Mouse (Mus musculus) limb, embryonic 12.5 days (tissue): Measurements from ENCODE around the gene Fam98b. TPM values are rescaled to one million over a fixed set of nuclear protein-coding genes. Genes with fewer than 3 reads are reported as not detected.

Source experiments
- ATAC-seq: fragments of 200-750 bp; cut with Nextera tagmentation; 2 replicates; pipeline ENCODE4 v1.8.0; 2017; ENCODE audit warnings: low read depth, moderate TSS enrichment; ENCODE audit not compliant: insufficient number of reproducible peaks, insufficient read depth, low FRiP score, low TSS enrichment
- H3K27ac ChIP-seq: fragments of 300-500 bp; sonication (generic); 2 replicates; pipeline ENCODE4 v1.5.1; 2016; ENCODE audit warnings: mild to moderate bottlenecking, moderate library complexity
- H3K27me3 ChIP-seq: fragments of 300-500 bp; sonication (generic); 2 replicates; pipeline ENCODE4 v1.6.1; 2016; ENCODE audit warnings: mild to moderate bottlenecking, moderate library complexity
- H3K36me3 ChIP-seq: fragments of 300-500 bp; sonication (generic); 2 replicates; pipeline ENCODE4 v1.6.1; 2016; ENCODE audit warnings: mild to moderate bottlenecking, moderate library complexity
- H3K4me1 ChIP-seq: fragments of 300-500 bp; sonication (generic); replicated peaks from 2 replicates; pipeline ENCODE4 v1.6.1; 2016
- H3K4me2 ChIP-seq: fragments of 300-500 bp; sonication (generic); 2 replicates; pipeline ENCODE4 v1.6.1; 2016; ENCODE audit warnings: mild to moderate bottlenecking, moderate library complexity
- H3K4me3 ChIP-seq: fragments of 300-500 bp; sonication (generic); replicated peaks from 2 replicates; pipeline ENCODE4 v1.5.1; 2016; ENCODE audit warnings: mild to moderate bottlenecking
- H3K9ac ChIP-seq: fragments of 300-500 bp; sonication (generic); replicated peaks from 2 replicates; pipeline ENCODE4 v1.6.1; 2016; ENCODE audit warnings: mild to moderate bottlenecking, moderate library complexity
- H3K9me3 ChIP-seq: fragments of 300-500 bp; sonication (generic); 2 replicates; pipeline ENCODE4 v1.6.1; 2016; ENCODE audit warnings: mild to moderate bottlenecking, moderate library complexity
- WGBS: fragments of 180-500 bp; shearing (Covaris S2); methylation state at CpG from one replicate; pipeline ENCODE4 v1.1.7; 2016; 5-methylcytosine and 5-hydroxymethylcytosine counted together
- polyA plus RNA-seq: library from polyadenylated mRNA; unstranded; fragments of >200 nt; fragmentation: Nextera tagmentation; extraction: Ambion mirVana; gene quantifications from 2 replicates; pipeline ENCODE4 v1.2.1, GENCODE M21; 2016

Gene Fam98b
- polyA plus RNA-seq, 1 experiment from 2014 or later, result 19.6 TPM

- Histone ChIP-seq H3K4me1 (no peaks in the 10 kb centered on the region; the same call in 1 of the 2 replicates), H3K27ac (no peak overlapping the region), H3K4me3 (no peak overlapping the region), H3K27me3 (no peaks in the 10 kb centered on the region), H3K4me2 (no peak overlapping the region), H3K9me3 (no peaks in the 10 kb centered on the region), H3K9ac (no peak overlapping the region), H3K36me3 (no peaks in the 10 kb centered on the region)
- WGBS, result 80% methylated on average over 7 of the region's 7 CpGs
- ATAC-seq, result no peak
Measured at GRCm38 (mm10) chr2:117230261-117230660, 19.3 kb upstream of the Fam98b start.

DNA sequence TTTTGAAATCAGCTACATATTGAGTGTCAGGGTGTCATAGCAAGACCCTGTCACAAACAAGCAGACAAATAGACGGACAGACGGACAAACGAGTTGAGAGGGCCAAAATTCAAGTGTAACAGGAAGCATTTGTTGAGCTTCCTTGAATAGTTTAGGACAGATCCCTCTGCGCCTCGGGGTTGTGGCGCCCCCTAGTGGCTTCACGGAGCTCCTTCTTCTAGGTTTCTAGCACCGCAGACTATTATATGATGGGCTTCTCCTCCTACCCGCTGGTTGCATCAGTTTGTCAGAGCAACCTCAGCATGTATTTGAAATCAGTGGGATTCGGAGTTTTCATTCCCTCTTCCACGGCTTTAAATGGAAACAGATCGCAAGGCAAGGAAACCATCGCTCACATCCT, 18.3 kb upstream of the Fam98b start:
- H3K9me3 ChIP-seq, result no peaks in the 10 kb centered on the region
- H3K9ac ChIP-seq, result no peak overlapping the region
- H3K36me3 ChIP-seq, result no peaks in the 10 kb centered on the region
- H3K27ac ChIP-seq, result no peak overlapping the region
- ATAC-seq, result no peak
- no peak overlapping the region for H3K4me2 ChIP-seq
- WGBS, result 9% methylated on average over 13 of the region's 13 CpGs
- no peak overlapping the region for H3K4me3 ChIP-seq
- no peaks in the 10 kb centered on the region; the same call in 1 of the 2 replicates for H3K4me1 ChIP-seq
- no peaks in the 10 kb centered on the region for H3K27me3 ChIP-seq

- ATAC-seq, result no peak
- Histone ChIP-seq H3K9me3 (no peaks in the 10 kb centered on the region), H3K27me3 (peaks cover 8% of the 10 kb centered on the region), H3K9ac (no peak overlapping the region), H3K4me2 (no peak overlapping the region), H3K27ac (no peak overlapping the region), H3K4me3 (no peak overlapping the region), H3K4me1 (no peaks in the 10 kb centered on the region), H3K36me3 (no peaks in the 10 kb centered on the region)
- 82% methylated on average over 4 of the region's 4 CpGs for WGBS
Measured at GRCm38 (mm10) chr2:117241953-117242352, 7.6 kb upstream of the Fam98b start.

- H3K27ac ChIP-seq, result peak overlapping the region; percentile 89
- peak overlapping the region; percentile 91 for H3K9ac ChIP-seq
- peaks cover 5% of the 10 kb centered on the region; the same call in 1 of the 2 replicates for H3K36me3 ChIP-seq
- ATAC-seq, result peak; percentile 58; the same call in 1 of the 2 replicates
- peaks cover 17% of the 10 kb centered on the region for H3K4me1 ChIP-seq
- H3K27me3 ChIP-seq, result no peaks in the 10 kb centered on the region
- under 1% methylated on average over 24 of the region's 24 CpGs for WGBS
- H3K4me3 ChIP-seq, result peak overlapping the region; percentile 82
- no peaks in the 10 kb centered on the region for H3K9me3 ChIP-seq
- peak overlapping the region; percentile 85 for H3K4me2 ChIP-seq
Measured at GRCm38 (mm10) chr2:117250001-117250510, 517 bp downstream of the Fam98b start.

- Histone ChIP-seq H3K27me3 (no peaks in the 10 kb centered on the region), H3K27ac (no peak overlapping the region), H3K9me3 (no peaks in the 10 kb centered on the region), H3K4me1 (peaks cover 16% of the 10 kb centered on the region), H3K4me2 (no peak overlapping the region), H3K36me3 (peaks cover 15% of the 10 kb centered on the region), H3K9ac (no peak overlapping the region), H3K4me3 (no peak overlapping the region)
- no peak for ATAC-seq
- 90% methylated on average over 2 of the region's 2 CpGs for whole genome bisulfite sequencing
Measured at GRCm38 (mm10) chr2:117255415-117255814, 5.9 kb downstream of the Fam98b start.

- WGBS, result 75% methylated on average over 1 of the region's 1 CpGs
- ATAC-seq, result no peak
- Histone ChIP-seq H3K27ac (no peak overlapping the region), H3K9ac (no peak overlapping the region), H3K27me3 (no peaks in the 10 kb centered on the region), H3K9me3 (no peaks in the 10 kb centered on the region), H3K4me1 (no peaks in the 10 kb centered on the region), H3K36me3 (peaks cover 35% of the 10 kb centered on the region), H3K4me2 (no peak overlapping the region), H3K4me3 (no peak overlapping the region)
Measured at GRCm38 (mm10) chr2:117257617-117258016, 8.1 kb downstream of the Fam98b start.

GRCm38 (mm10) chr2:117262184-117262583, 12.6 kb downstream of the Fam98b start:
- Histone ChIP-seq H3K9me3 (no peaks in the 10 kb centered on the region), H3K4me1 (no peaks in the 10 kb centered on the region), H3K9ac (no peak overlapping the region), H3K4me3 (no peak overlapping the region), H3K27me3 (no peaks in the 10 kb centered on the region), H3K36me3 (peaks cover 53% of the 10 kb centered on the region), H3K27ac (no peak overlapping the region), H3K4me2 (no peak overlapping the region)
- WGBS, result 88% methylated on average over 5 of the region's 5 CpGs
- no peak for ATAC-seq

DNA sequence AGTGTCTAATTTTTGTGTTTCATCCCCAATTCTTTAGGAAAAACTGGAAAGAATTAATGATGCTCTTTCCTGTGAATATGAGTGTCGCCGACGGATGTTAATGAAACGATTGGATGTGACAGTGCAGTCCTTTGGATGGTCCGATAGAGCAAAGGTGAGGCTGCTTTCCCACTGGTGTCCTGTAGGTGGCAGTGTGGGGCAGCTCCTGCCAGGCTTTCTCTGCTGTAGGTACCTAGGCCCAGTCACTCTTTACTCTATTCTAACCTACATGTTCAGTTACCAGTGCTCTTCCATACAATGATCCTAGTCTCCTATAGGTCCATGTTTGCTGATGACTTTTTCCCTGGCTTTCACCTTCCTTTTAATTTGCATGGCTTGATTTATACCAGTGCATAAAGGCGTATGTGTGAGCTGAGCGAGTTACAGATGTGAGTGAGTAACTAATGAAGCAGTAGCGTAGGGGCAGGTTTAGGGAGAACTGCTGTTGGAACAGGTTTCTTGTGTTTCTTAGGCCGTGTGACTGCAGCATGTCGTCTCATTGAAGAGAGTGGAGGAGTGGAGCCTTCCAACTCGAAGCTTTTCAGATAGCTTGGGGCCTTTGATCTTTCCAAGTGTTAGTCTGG, 14.4 kb downstream of the Fam98b start:
- H3K4me1 ChIP-seq, result no peaks in the 10 kb centered on the region
- no peaks in the 10 kb centered on the region for H3K9me3 ChIP-seq
- H3K36me3 ChIP-seq, result peaks cover 63% of the 10 kb centered on the region
- no peak overlapping the region for H3K4me3 ChIP-seq
- H3K9ac ChIP-seq, result no peak overlapping the region
- H3K4me2 ChIP-seq, result no peak overlapping the region
- whole genome bisulfite sequencing, result 71% methylated on average over 11 of the region's 11 CpGs
- ATAC-seq, result no peak
- H3K27ac ChIP-seq, result no peak overlapping the region
- no peaks in the 10 kb centered on the region for H3K27me3 ChIP-seq

- H3K36me3 ChIP-seq, result no peaks in the 10 kb centered on the region
- H3K4me1 ChIP-seq, result no peaks in the 10 kb centered on the region
- no peak overlapping the region for H3K9ac ChIP-seq
- no peak overlapping the region for H3K4me2 ChIP-seq
- no peak overlapping the region for H3K27ac ChIP-seq
- WGBS, result 87% methylated on average over 7 of the region's 7 CpGs
- no peaks in the 10 kb centered on the region for H3K27me3 ChIP-seq
- ATAC-seq, result no peak
- H3K9me3 ChIP-seq, result no peaks in the 10 kb centered on the region
- H3K4me3 ChIP-seq, result no peak overlapping the region
Measured at GRCm38 (mm10) chr2:117288291-117288690, 38.8 kb downstream of the Fam98b start.

DNA sequence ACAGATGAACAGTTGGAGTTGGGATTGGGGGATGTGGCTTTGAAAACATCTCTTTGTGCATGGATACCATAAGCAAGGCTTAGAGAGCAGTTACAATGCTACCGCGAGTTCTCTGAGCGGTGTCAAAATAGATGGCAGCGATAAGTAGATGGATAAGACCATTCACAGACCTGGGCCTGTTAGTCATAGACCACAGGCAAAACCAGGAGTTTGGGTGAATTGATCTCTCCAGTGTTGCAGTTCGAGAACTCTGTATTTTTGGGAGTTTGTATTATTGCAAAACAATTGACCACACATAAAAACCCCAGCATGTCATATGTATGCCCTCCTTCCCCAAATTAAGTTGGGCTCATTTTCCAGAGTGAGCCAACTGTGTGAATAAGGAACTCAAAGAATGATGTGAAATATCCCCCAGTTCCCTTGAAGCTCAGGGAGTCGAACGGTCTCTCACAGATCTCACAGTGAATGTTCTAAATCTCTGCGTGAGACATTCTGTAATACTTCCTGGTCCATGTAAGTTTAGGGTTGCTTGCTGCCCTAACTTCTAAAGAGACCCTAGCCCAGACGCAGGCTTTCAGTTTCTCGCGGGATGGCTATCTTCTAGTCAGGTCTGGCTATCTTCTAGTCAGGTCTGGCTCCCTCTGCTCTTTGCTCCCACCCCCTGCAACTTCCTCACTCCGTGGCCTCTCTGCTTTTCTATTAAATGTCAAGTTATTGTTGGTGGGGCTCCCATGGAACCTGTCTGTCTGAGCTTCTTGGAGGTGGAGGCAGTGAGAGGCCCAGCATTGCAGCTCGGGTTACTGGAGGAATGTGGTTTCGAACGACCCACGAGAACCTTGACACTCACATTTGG, 50.3 kb downstream of the Fam98b start:
- 85% methylated on average over 16 of the region's 16 CpGs for whole genome bisulfite sequencing
- no peak for ATAC-seq

More for the DNA sequence above, 50.3 kb downstream of the Fam98b start:
- no peaks in the 10 kb centered on the region for H3K27me3 ChIP-seq
- 0 out of 2 replicates have a peak, but pooled peaks cover 7% of the 10 kb centered on the region for H3K4me1 ChIP-seq
- no peak overlapping the region for H3K4me2 ChIP-seq
- H3K4me3 ChIP-seq, result no peak overlapping the region
- H3K9me3 ChIP-seq, result no peaks in the 10 kb centered on the region
- no peak overlapping the region for H3K9ac ChIP-seq
- H3K36me3 ChIP-seq, result no peaks in the 10 kb centered on the region
- H3K27ac ChIP-seq, result no peak overlapping the region
